Mouse (Mus musculus) adrenal gland, postnatal 36 days (tissue): ENCODE measurements at regions not wholly inside any gene's neighbourhood (a gene's known extent, or its start where the extent isn't known, plus 50 kb on each side); places are given as distances from the start of the nearest gene placed in this dataset.

Experiments used
- DNase-seq, 2 experiments: peaks; one replicate each; pipeline ENCODE4 v3.0.0; 2021; ENCODE audit warnings: mixed read lengths in 1 of 2

GRCm38 (mm10) chr7:51300238-51300637 is 210.6 kb upstream of the Ano5 start:
- no peak for DNase-seq

DNA sequence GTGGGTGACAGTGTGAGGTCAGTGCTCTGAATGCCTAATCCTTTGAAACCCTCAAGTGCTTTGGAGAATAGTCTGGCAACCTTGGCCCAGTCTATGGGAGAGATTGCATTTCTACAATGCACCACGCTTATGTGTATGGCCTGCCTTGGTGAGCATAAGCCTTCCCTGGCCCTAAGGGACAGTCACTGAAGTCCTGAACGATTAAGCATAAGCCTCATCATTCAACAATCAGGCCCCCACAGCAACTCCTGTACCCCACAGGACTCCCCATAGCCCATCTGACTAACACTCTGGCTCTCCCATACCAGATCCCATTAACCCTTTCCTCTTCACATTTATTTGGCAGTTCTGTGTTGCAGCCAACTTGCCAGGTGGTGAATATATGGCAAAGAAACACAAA is 203.1 kb upstream of the Ano5 start:
- no peak for DNase-seq

GRCm38 (mm10) chr7:51310191-51310590 is 200.6 kb upstream of the Ano5 start:
- DNase-seq: no peak

GRCm38 (mm10) chr7:51339841-51340540 is 170.8 kb upstream of the Ano5 start:
- no peak for DNase-seq

GRCm38 (mm10) chr7:51347521-51347920 is 163.3 kb upstream of the Ano5 start:
- no peak for DNase-seq

GRCm38 (mm10) chr7:51360134-51360533 is 150.7 kb upstream of the Ano5 start:
- DNase-seq: no peak

- DNase-seq: no peak
These were observed 133.2 kb upstream of the Ano5 start for GRCm38 (mm10) chr7:51377584-51377983.
